Mouse (Mus musculus) thymus, adult 18-20 months (tissue): Measurements from ENCODE around the gene Plp1.

Source experiments
- DNase-seq, 2 experiments: peaks; one replicate each; pipeline ENCODE4 v3.0.0; 2022; ENCODE audit warnings: mixed read lengths in 2 of 2

Gene Plp1

GRCm38 (mm10) chrX:136822371-136822770 lies at the start of gene Plp1:
Gene Plp1, plus strand, starts transcription at chrX:136822671.
- DNase-seq = no peak

- DNase-seq = no peak
Measured at GRCm38 (mm10) chrX:136773035-136773434, 49.4 kb upstream of the Plp1 start.

GRCm38 (mm10) chrX:136778046-136778445 lies 44.4 kb upstream of the Plp1 start:
- DNase-seq = no peak

DNA sequence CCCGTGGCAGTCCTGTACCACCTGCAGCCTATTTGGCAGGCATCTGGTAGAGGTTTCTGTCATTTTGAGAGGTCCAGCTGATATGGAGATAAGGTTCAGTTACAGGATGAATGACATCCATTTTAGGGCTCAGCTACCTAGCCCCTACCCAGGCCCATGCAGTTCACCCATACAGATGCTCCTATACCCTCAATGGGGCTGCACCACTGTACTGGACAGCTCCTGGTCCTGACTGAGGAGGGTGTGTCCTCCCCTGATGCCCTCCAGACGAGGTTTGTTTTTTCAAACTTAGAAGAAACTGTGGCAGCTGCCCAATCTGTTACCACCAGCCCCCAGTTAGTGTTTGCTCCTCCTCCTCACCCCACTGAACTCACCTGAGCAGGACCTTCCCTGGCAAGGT lies 43.2 kb upstream of the Plp1 start:
- DNase-seq = no peak

- DNase-seq = no peak
Measured at GRCm38 (mm10) chrX:136780041-136780440, 42.4 kb upstream of the Plp1 start, which contains the start of gene Glra4. Gene Glra4, minus strand, starts transcription at chrX:136780141.

GRCm38 (mm10) chrX:136789446-136789845 lies 33.0 kb upstream of the Plp1 start:
- DNase-seq = no peak

DNA sequence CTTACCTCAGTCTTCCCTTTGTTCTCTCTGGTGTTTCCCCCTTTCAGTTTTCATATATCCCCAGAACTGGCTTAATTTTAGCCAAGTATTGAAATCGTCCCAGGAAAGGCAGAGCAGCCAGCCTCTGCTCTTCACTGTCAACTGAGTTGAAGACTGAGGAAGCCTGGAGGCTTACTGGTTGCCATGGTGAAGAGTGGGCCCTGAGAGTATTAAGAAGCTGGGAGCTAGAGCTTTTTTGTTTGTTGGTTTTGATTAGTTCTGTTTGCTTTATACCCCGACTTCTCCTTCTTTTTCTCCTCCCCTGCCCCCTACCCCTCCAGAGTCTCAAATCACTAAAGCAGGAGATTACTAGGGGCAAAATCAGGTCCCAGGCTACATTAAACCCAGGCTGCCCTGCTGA lies 25.2 kb upstream of the Plp1 start:
- DNase-seq = no peak

DNA sequence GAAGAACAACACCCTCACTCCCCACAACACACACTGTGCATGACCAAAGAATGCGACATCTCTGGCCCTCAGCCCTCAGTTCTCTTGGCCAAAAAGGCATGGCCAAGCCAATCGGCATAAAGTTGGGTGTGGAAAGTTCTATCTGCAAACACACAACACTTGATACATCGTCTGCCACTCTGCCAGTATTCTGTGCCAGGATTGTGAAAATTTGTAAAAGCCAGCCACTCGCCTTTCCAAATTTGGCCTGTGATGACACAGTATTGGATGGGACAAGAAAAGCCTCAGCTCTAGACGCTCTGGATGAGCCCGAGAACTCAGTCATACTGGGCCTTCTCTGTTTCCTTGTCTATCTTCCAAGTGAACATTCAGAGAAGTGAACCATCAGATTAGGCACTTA lies 2.7 kb upstream of the Plp1 start:
- DNase-seq = no peak

DNA sequence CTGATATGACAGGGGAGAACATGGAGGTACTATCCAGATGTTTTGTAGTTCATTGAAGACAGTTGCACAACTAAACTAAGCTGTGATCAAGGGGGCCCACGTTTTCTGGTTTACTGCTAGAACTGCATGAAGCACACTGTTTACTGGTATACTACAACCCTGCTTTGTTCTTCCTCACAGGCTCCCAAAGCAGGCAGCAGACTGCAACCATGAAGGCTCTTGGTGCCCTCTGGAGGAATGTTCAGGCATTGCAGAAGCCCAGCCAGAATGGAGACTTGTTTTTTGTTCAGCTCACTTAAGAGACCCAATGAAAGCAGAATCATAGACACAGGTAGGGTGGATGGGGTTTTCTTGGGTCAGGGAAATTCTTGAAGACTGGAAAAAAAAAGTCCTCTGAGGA lies 2.2 kb upstream of the Plp1 start:
- DNase-seq = peak; percentile 6 to 12

GRCm38 (mm10) chrX:136825016-136825415 lies 2.5 kb downstream of the Plp1 start:
- no peak for DNase-seq

- no peak for DNase-seq
Measured at GRCm38 (mm10) chrX:136828610-136829009, 6.1 kb downstream of the Plp1 start.

DNA sequence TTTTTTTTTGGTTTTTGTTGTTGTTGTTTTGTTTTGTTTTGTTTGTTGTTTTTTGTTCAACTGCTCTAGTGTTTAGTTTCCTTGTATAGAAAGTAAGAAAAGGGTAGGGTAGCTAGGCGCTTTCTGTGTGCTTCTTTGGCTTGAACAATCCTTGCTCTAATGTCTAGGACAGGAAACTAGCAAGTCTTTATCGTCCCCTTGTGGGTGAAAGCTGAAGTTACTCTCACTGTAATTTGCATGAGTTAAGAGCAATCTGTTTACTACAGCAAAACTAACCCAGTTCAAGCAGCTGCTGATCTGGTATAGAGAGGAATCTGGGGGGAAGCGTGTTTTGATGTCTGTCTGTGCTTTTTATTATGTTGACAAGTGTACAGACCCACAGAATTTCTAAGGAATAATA lies 27.8 kb downstream of the Plp1 start:
- no peak for DNase-seq

GRCm38 (mm10) chrX:136868061-136869040 lies 45.9 kb downstream of the Plp1 start, which contains the start of gene Rab9b:
Gene Rab9b, minus strand, starts transcription at chrX:136868755.
- no peak for DNase-seq
